Comparison of ENCODE assay signal across 14 mouse cellular contexts in the genomic region with DNA sequence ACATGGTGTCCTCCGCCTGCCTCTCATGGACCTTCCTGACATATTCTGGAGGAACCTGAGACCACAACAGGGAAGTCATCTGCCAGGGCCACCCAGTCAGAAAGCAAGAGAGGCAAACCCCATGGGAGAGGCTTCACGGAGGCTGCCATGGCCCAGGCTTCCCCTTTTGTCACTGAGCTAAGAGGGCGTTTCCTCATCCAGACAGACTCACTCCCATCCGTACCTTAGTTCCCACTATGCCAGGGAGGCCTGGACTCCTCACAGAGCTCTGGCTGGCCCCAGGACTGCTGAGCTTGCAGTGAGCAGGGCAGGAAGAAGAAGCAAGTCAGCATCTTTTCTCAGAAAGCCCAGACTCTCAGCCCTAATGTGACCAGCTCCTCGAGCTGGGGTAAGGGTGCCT. TPM values are rescaled to one million over a fixed set of nuclear protein-coding genes. Genes with fewer than 3 reads are reported as not detected.
DNase-seq lines count a peak whose midpoint lies in the region; ATAC-seq and TF ChIP-seq lines count a peak whose summit lies in the region.
"Had no signal": no experiment of that assay in that cellular context is flagged by ENCODE, and none has a peak within 500 bp of the region (broad histone marks: within the 10 kb centered on the region; RNA-seq: fewer than 3 reads in every experiment).

No protein-coding gene starts in this region.

- no peak for TF ChIP-seq EP300 in liver, postnatal 0 days (IDR thresholded peaks at IDR 0.05; ENCODE audit: low read depth)

- no peaks in the 10 kb centered on the region for H3K9me3 ChIP-seq in forebrain, embryonic 16.5 days (ENCODE audit: control insufficient read depth, low read length)
- H3K9me3 ChIP-seq in forebrain, embryonic 10.5 days, result no peaks in the 10 kb centered on the region
- no peaks in the 10 kb centered on the region for H3K9me3 ChIP-seq in liver, postnatal 0 days (ENCODE audit: low read length)
- H3K9me3 ChIP-seq: embryonic facial prominence, embryonic 15.5 days had no signal

- no peaks in the 10 kb centered on the region for H3K27me3 ChIP-seq in forebrain, embryonic 16.5 days (replicated peaks; ENCODE audit: control insufficient read depth, insufficient read depth, low read length)
- peaks cover 20% of the 10 kb centered on the region for H3K27me3 ChIP-seq in forebrain, embryonic 10.5 days (ENCODE audit: poor library complexity, severe bottlenecking)
- H3K27me3 ChIP-seq in liver, postnatal 0 days (ENCODE audit: insufficient read depth, low read length), result no peaks in the 10 kb centered on the region
- H3K27me3 ChIP-seq: embryonic facial prominence, embryonic 15.5 days had no signal

- no peak overlapping the region for H3K27ac ChIP-seq in forebrain, embryonic 16.5 days (ENCODE audit: low read length)
- no peak overlapping the region for H3K27ac ChIP-seq in forebrain, embryonic 10.5 days
- H3K27ac ChIP-seq in liver, postnatal 0 days (ENCODE audit: low read depth), result no peak overlapping the region
- H3K27ac ChIP-seq: embryonic facial prominence, embryonic 15.5 days; hindbrain, embryonic 14.5 days; layer of hippocampus, adult 2 months; liver, embryonic 14.5 days had no signal

- H3K9ac ChIP-seq in forebrain, embryonic 16.5 days (replicated peaks; ENCODE audit: low read depth, low read length), result 0 out of 2 replicates have a peak overlapping the region, but pooled peaks have one; percentile 13
- H3K9ac ChIP-seq in liver, postnatal 0 days (replicated peaks), result no peak overlapping the region
- H3K9ac ChIP-seq: embryonic facial prominence, embryonic 15.5 days; hindbrain, embryonic 14.5 days; liver, embryonic 14.5 days had no signal

- no peak overlapping the region for H3K4me3 ChIP-seq in forebrain, embryonic 16.5 days (replicated peaks; ENCODE audit: low read length)
- no peak overlapping the region for H3K4me3 ChIP-seq in forebrain, embryonic 10.5 days
- no peak overlapping the region for H3K4me3 ChIP-seq in liver, postnatal 0 days (ENCODE audit: low read depth, low read length)
- H3K4me3 ChIP-seq: embryonic facial prominence, embryonic 15.5 days; layer of hippocampus, adult 2 months had no signal

- H3K36me3 ChIP-seq in forebrain, embryonic 16.5 days (ENCODE audit: control insufficient read depth, insufficient read depth), result peaks cover 3% of the 10 kb centered on the region; the same call in 1 of the 2 replicates
- peaks cover 19% of the 10 kb centered on the region for H3K36me3 ChIP-seq in forebrain, embryonic 10.5 days (replicated peaks)
- H3K36me3 ChIP-seq in liver, postnatal 0 days (replicated peaks; ENCODE audit: insufficient read depth, low read length), result peaks cover 10% of the 10 kb centered on the region; the same call in 1 of the 2 replicates

- ATAC-seq in forebrain, embryonic 16.5 days, result no peak
- no peak for ATAC-seq in liver, postnatal 0 days
- ATAC-seq in common myeloid progenitor, adult 5-6 weeks (replicated peaks; ENCODE audit: low read depth, poor library complexity, severe bottlenecking), result peak; percentile 34
- ATAC-seq in neutrophil, adult 5-6 weeks (ENCODE audit: extremely low read depth, insufficient number of reproducible peaks, low FRiP score, poor library complexity, severe bottlenecking), result peak; percentile 49

- TF ChIP-seq CTCF in liver, postnatal 0 days (IDR thresholded peaks at IDR 0.05; ENCODE audit: low read depth), result no peak

- H3K4me1 ChIP-seq in forebrain, embryonic 16.5 days (replicated peaks; ENCODE audit: control insufficient read depth, insufficient read depth, low read length), result peaks cover 25% of the 10 kb centered on the region
- peaks cover 34% of the 10 kb centered on the region for H3K4me1 ChIP-seq in forebrain, embryonic 10.5 days
- H3K4me1 ChIP-seq in liver, postnatal 0 days (ENCODE audit: insufficient read depth), result peaks cover 28% of the 10 kb centered on the region

- no peak overlapping the region for H3K4me2 ChIP-seq in forebrain, embryonic 16.5 days (ENCODE audit: low read length)
- no peak overlapping the region for H3K4me2 ChIP-seq in liver, postnatal 0 days (ENCODE audit: low read depth, low read length)
- H3K4me2 ChIP-seq: embryonic facial prominence, embryonic 15.5 days; hindbrain, embryonic 14.5 days had no signal

- WGBS in forebrain, embryonic 16.5 days, result 87% methylated on average over 5 of the region's 5 CpGs
- 91% methylated on average over 5 of the region's 5 CpGs for WGBS in forebrain, embryonic 10.5 days
- WGBS in liver, postnatal 0 days (ENCODE audit: insufficient replicate concordance), result 41% methylated on average over 5 of the region's 5 CpGs

- DNase-seq in forebrain, embryonic 10.5 days (ENCODE audit: extremely low spot score, low spot score), result no peak
- peak; percentile 19 for DNase-seq in liver
- DNase-seq in liver, postnatal 0 days, result no peak
- no peak for DNase-seq in adrenal gland, postnatal 4 days (ENCODE audit: low spot score in 2 of 2)
- no peak for DNase-seq in adrenal gland, adult (ENCODE audit: inconsistent age in 2 of 2, low spot score in 1 of 2)
- DNase-seq: cerebellum, postnatal 25 days; thymus, adult 18-20 months had no signal

RNA-seq across cellular contexts. Expression of a gene that starts 2.6 kb away (rescaled TPM):
- polyA plus RNA-seq in forebrain, embryonic 16.5 days (2015; fragmentation: Nextera tagmentation; extraction: Ambion mirVana), result 10.1 and 13.2 TPM in 2 replicates
- polyA plus RNA-seq in forebrain, embryonic 10.5 days (2016; fragmentation: Nextera tagmentation; extraction: Ambion mirVana), result 13.6 and 14.7 TPM in 2 replicates
- 33.1 and 33.9 TPM in 2 replicates for polyA plus RNA-seq in liver, postnatal 0 days (2015; fragmentation: Nextera tagmentation; extraction: Ambion mirVana)
- 2.6 and 3.6 TPM in 2 replicates for total RNA-seq in common myeloid progenitor, adult 5-6 weeks (2017)
- 13.1 and 16.8 TPM in 2 replicates for total RNA-seq in neutrophil, adult 5-6 weeks (2017)
- total RNA-seq in adrenal gland, postnatal 4 days (2021), result 10 to 100 TPM in 1 of 2 experiments, 1 to 10 TPM in 1; 9.8 to 10.6 TPM

RNA-seq across cellular contexts. Expression of a gene that starts 2.6 kb away (rescaled TPM):
- polyA plus RNA-seq in forebrain, embryonic 16.5 days (2015; fragmentation: Nextera tagmentation; extraction: Ambion mirVana), result 56.5 and 56.7 TPM in 2 replicates
- polyA plus RNA-seq in forebrain, embryonic 10.5 days (2016; fragmentation: Nextera tagmentation; extraction: Ambion mirVana), result 117 and 120 TPM in 2 replicates
- 117 and 121 TPM in 2 replicates for polyA plus RNA-seq in liver, postnatal 0 days (2015; fragmentation: Nextera tagmentation; extraction: Ambion mirVana)
- total RNA-seq in common myeloid progenitor, adult 5-6 weeks (2017), result 10.6 and 12.4 TPM in 2 replicates
- total RNA-seq in neutrophil, adult 5-6 weeks (2017), result 7.0 and 7.1 TPM in 2 replicates
- total RNA-seq in adrenal gland, postnatal 4 days (2021), result 10 to 100 TPM; 63.6 to 67.5 TPM

RNA-seq across cellular contexts. Expression of a gene that starts 44.5 kb away (rescaled TPM):
- polyA plus RNA-seq in forebrain, embryonic 16.5 days (2015; fragmentation: Nextera tagmentation; extraction: Ambion mirVana), result 109 and 111 TPM in 2 replicates
- polyA plus RNA-seq in forebrain, embryonic 10.5 days (2016; fragmentation: Nextera tagmentation; extraction: Ambion mirVana), result 186 and 195 TPM in 2 replicates
- 46.2 and 46.7 TPM in 2 replicates for polyA plus RNA-seq in liver, postnatal 0 days (2015; fragmentation: Nextera tagmentation; extraction: Ambion mirVana)
- total RNA-seq in common myeloid progenitor, adult 5-6 weeks (2017), result 62.4 and 68.3 TPM in 2 replicates
- total RNA-seq in neutrophil, adult 5-6 weeks (2017), result 23.4 and 25.8 TPM in 2 replicates
- total RNA-seq in adrenal gland, postnatal 4 days (2021), result 10 to 100 TPM; 71.0 to 71.8 TPM

RNA-seq across cellular contexts. Expression of a gene that starts 44.5 kb away (rescaled TPM):
- 43.2 and 45.6 TPM in 2 replicates for polyA plus RNA-seq in forebrain, embryonic 16.5 days (2015; fragmentation: Nextera tagmentation; extraction: Ambion mirVana)
- 33.4 and 36.2 TPM in 2 replicates for polyA plus RNA-seq in forebrain, embryonic 10.5 days (2016; fragmentation: Nextera tagmentation; extraction: Ambion mirVana)
- 6.8 and 8.2 TPM in 2 replicates for polyA plus RNA-seq in liver, postnatal 0 days (2015; fragmentation: Nextera tagmentation; extraction: Ambion mirVana)
- 30.5 and 43.8 TPM in 2 replicates for total RNA-seq in common myeloid progenitor, adult 5-6 weeks (2017)
- 21.0 and 34.7 TPM in 2 replicates for total RNA-seq in neutrophil, adult 5-6 weeks (2017)
- total RNA-seq in adrenal gland, postnatal 4 days (2021), result 10 to 100 TPM; 53.9 to 58.1 TPM

RNA-seq across cellular contexts. Expression of a gene that starts 44.5 kb away (rescaled TPM):
- 84.3 and 87.7 TPM in 2 replicates for polyA plus RNA-seq in forebrain, embryonic 16.5 days (2015; fragmentation: Nextera tagmentation; extraction: Ambion mirVana)
- polyA plus RNA-seq in forebrain, embryonic 10.5 days (2016; fragmentation: Nextera tagmentation; extraction: Ambion mirVana), result 57.4 and 63.4 TPM in 2 replicates
- polyA plus RNA-seq in liver, postnatal 0 days (2015; fragmentation: Nextera tagmentation; extraction: Ambion mirVana), result 24.6 and 24.7 TPM in 2 replicates
- 62.5 and 91.7 TPM in 2 replicates for total RNA-seq in common myeloid progenitor, adult 5-6 weeks (2017)
- 114 and 118 TPM in 2 replicates for total RNA-seq in neutrophil, adult 5-6 weeks (2017)
- total RNA-seq in adrenal gland, postnatal 4 days (2021), result 100 to 1,000 TPM; 114 to 124 TPM

Comparison
In these comparisons a context has a peak if more than half of its experiments do, and no peak if none do; other contexts are left out.
1. ATAC-seq: peak in common myeloid progenitor, adult 5-6 weeks (single experiment) and neutrophil, adult 5-6 weeks (single experiment); none in forebrain, embryonic 16.5 days (single experiment) and liver, postnatal 0 days (single experiment).